Mouse (Mus musculus) myocyte (in vitro differentiated cells): Measurements from ENCODE around the gene Ppfia3. TPM values are rescaled to one million over a fixed set of nuclear protein-coding genes. Genes with fewer than 3 reads are reported as not detected.
"Not testable (repeated sequence)": the region's sequence is repeated elsewhere in the genome, so short reads cannot be mapped to it uniquely, and the experiment has no call there.

Experiments
- H3K27me3 ChIP-seq: one replicate; pipeline ENCODE4 v1.6.1; 2011; ENCODE audit not compliant: control insufficient read depth, insufficient read depth, insufficient read length
- H3K36me3 ChIP-seq: one replicate; pipeline ENCODE4 v1.6.1; 2011; ENCODE audit not compliant: control insufficient read depth, insufficient read depth
- H3K4me2 ChIP-seq: one replicate; pipeline ENCODE4 v1.6.1; 2011; ENCODE audit warnings: low read depth, control low read depth
- H3K4me3 ChIP-seq: one replicate; pipeline ENCODE4 v1.5.1; 2011; ENCODE audit warnings: mild to moderate bottlenecking, control low read depth, moderate library complexity
- H3K79me2 ChIP-seq: one replicate; pipeline ENCODE4 v1.6.1; 2011; ENCODE audit not compliant: control insufficient read depth, insufficient read depth
- H3ac ChIP-seq: one replicate; pipeline ENCODE4 v1.6.1; 2011; ENCODE audit not compliant: control insufficient read depth, insufficient read length
- CEBPB ChIP-seq: IDR thresholded peaks from 2 replicates; pipeline ENCODE4 v1.6.1; 2011; ENCODE audit warnings: mild to moderate bottlenecking, moderate library complexity; ENCODE audit not compliant: poor library complexity, insufficient read depth, severe bottlenecking
- E2F4 ChIP-seq: IDR thresholded peaks from one replicate; pipeline ENCODE4 v1.6.1; 2011; ENCODE audit warnings: mild to moderate bottlenecking, control low read depth, moderate library complexity; ENCODE audit not compliant: insufficient read depth
- MAX ChIP-seq: IDR thresholded peaks from one replicate; pipeline ENCODE4 v1.6.1; 2011; ENCODE audit warnings: low read depth, mild to moderate bottlenecking, control low read depth
- MYOD1 ChIP-seq, 3 experiments: IDR thresholded peaks; one replicate each; pipeline ENCODE4 v1.6.1; 2011; ENCODE audit warnings: control low read depth in 2 of 3, low read depth in 2 of 3, mild to moderate bottlenecking in 2 of 3, moderate library complexity in 1 of 3; ENCODE audit not compliant: insufficient read length in 2 of 3, control insufficient read depth in 1 of 3
- MYOG ChIP-seq, 3 experiments: IDR thresholded peaks; one replicate each; pipeline ENCODE4 v1.6.1; 2011; ENCODE audit warnings: control low read depth in 2 of 3, low read depth in 2 of 3, mild to moderate bottlenecking in 2 of 3; ENCODE audit not compliant: insufficient read length in 2 of 3, control insufficient read depth in 1 of 3, insufficient read depth in 1 of 3
- POLR2A ChIP-seq: IDR thresholded peaks from one replicate; pipeline ENCODE4 v1.6.1; 2011; ENCODE audit warnings: low read depth, mild to moderate bottlenecking, control low read depth, moderate library complexity; ENCODE audit not compliant: insufficient read length
- POLR2AphosphoS2 ChIP-seq: IDR thresholded peaks from one replicate; pipeline ENCODE4 v1.6.1; 2011; ENCODE audit warnings: low read depth, control low read depth; ENCODE audit not compliant: insufficient read length
- REST ChIP-seq: IDR thresholded peaks from one replicate; pipeline ENCODE4 v1.6.1; 2011; ENCODE audit warnings: mild to moderate bottlenecking, control low read depth, moderate library complexity; ENCODE audit not compliant: insufficient read depth, insufficient read length
- SRF ChIP-seq: IDR thresholded peaks from one replicate; pipeline ENCODE4 v1.6.1; 2011; ENCODE audit warnings: low read depth; ENCODE audit not compliant: control insufficient read depth, insufficient read length
- TCF12 ChIP-seq: IDR thresholded peaks from one replicate; pipeline ENCODE4 v1.6.1; 2011; ENCODE audit warnings: mild to moderate bottlenecking, control low read depth; ENCODE audit not compliant: poor library complexity, insufficient read depth, severe bottlenecking
- TCF3 ChIP-seq: IDR thresholded peaks from one replicate; pipeline ENCODE4 v1.6.1; 2011; ENCODE audit warnings: low read depth, control low read depth; ENCODE audit not compliant: insufficient read length
- USF1 ChIP-seq: IDR thresholded peaks from one replicate; pipeline ENCODE4 v1.6.1; 2011; ENCODE audit warnings: low read depth, mild to moderate bottlenecking, control low read depth, moderate library complexity
- polyA plus RNA-seq: library from polyadenylated mRNA; unstranded; fragments of >200 nt; fragmentation: generic; extraction: Trizol; gene quantifications from one replicate; pipeline ENCODE4 v1.2.1, GENCODE M21; 2012; ENCODE audit warnings: missing spikeins

The Ppfia3 gene
- polyA plus RNA-seq, 1 experiment = 6.6 TPM

GRCm38 (mm10) chr7:45401521-45402085, 34.8 kb upstream of the Ppfia3 start:
- H3K36me3 ChIP-seq = no peaks in the 10 kb centered on the region
- H3K4me2 ChIP-seq = no peak overlapping the region
- H3ac ChIP-seq = no peak overlapping the region
- TF ChIP-seq REST (no peak), POLR2AphosphoS2 (no peak), MAX (no peak), USF1 (no peak), TCF3 (no peak), TCF12 (no peak), E2F4 (no peak), MYOG (IDR thresholded peaks at IDR 0.05; ENCODE audit: control insufficient read depth in 1 of 3, insufficient read depth in 1 of 3, insufficient read length in 2 of 3, low read depth in 2 of 3) (no peak), POLR2A (no peak), MYOD1 (IDR thresholded peaks at IDR 0.05; ENCODE audit: control insufficient read depth in 1 of 3, insufficient read length in 2 of 3, low read depth in 2 of 3) (no peak), SRF (no peak), CEBPB (no peak)
- H3K27me3 ChIP-seq = peaks cover 6% of the 10 kb centered on the region
- H3K4me3 ChIP-seq = no peak overlapping the region
- no peaks in the 10 kb centered on the region for H3K79me2 ChIP-seq

DNA sequence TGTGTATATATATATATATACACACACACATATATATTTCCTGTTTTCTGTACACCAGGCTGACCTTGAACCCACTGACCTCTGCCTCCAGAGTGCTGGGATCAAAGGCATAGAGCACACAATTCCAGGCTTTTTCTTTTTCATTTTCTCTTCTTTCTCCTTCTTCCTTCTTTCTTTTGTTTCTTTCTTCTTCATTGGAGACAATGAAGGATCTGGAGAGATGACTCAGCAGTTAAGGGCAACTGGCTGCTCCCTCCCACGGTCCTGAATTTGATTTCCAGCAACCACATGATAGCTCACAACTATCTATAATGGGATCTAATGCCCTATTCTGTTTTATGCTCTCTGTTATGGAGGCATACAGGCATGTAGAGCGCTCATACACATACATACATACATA, 30.0 kb upstream of the Ppfia3 start:
- Histone ChIP-seq H3ac (no peak overlapping the region), H3K4me2 (peak overlapping the region; percentile 77), H3K27me3 (no peaks in the 10 kb centered on the region), H3K4me3 (peak overlapping the region; percentile 98), H3K79me2 (peaks cover 34% of the 10 kb centered on the region), H3K36me3 (peaks cover 16% of the 10 kb centered on the region)
- TF ChIP-seq REST (no peak), USF1 (no peak), TCF12 (no peak), TCF3 (no peak), CEBPB (no peak), MAX (no peak)

DNA sequence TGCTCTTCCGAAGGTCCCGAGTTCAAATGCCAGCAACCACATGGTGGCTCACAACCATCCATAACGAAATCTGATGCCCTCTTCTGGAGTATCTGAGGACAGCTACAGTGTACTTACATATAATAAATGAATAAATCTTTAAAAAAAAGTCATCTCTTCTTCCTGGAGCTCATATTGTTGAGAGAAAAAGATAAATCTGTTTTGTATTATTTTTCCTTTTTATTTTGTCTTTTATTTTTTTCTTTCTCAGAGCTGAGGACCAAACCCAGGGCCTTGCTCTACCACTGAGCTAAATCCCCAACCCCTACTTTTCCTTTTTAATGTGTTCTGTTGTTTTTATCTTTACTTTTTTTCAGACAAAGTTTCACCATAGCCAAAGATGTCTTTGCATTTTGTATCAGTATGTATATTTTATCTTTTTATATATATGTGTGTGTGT, 29.5 kb upstream of the Ppfia3 start:
- not testable (repeated sequence) for H3K27me3 ChIP-seq, H3ac ChIP-seq
- Histone ChIP-seq H3K79me2 (peaks cover 39% of the 10 kb centered on the region), H3K4me2 (peak overlapping the region; percentile 77), H3K36me3 (peaks cover 19% of the 10 kb centered on the region), H3K4me3 (peak overlapping the region; percentile 98)

- Histone ChIP-seq H3K4me3 (peak within 1 kb of the TSS; percentile 98), H3K36me3 (peaks cover 23% of the 10 kb centered on the region), H3K4me2 (peak within 1 kb of the TSS; percentile 94), H3K79me2 (peaks cover 43% of the 10 kb centered on the region), H3K27me3 (no peaks in the 10 kb centered on the region), H3ac (peak within 1 kb of the TSS; percentile 26)
- TF ChIP-seq POLR2A = peak; percentile 87
- TF ChIP-seq TCF3 = no peak
- TF ChIP-seq MYOD1 (IDR thresholded peaks at IDR 0.05; ENCODE audit: control insufficient read depth in 1 of 3, insufficient read length in 2 of 3, low read depth in 2 of 3) = no peak
- TF ChIP-seq USF1 = no peak
- no peak for TF ChIP-seq TCF12
- TF ChIP-seq MYOG (IDR thresholded peaks at IDR 0.05; ENCODE audit: control insufficient read depth in 1 of 3, insufficient read depth in 1 of 3, insufficient read length in 2 of 3, low read depth in 2 of 3) = no peak
- TF ChIP-seq CEBPB = no peak
- TF ChIP-seq SRF = peak; percentile 77
- TF ChIP-seq POLR2AphosphoS2 = peak; percentile 96
- no peak for TF ChIP-seq E2F4
- peak; percentile 25 for TF ChIP-seq REST
- no peak for TF ChIP-seq MAX
Measured at GRCm38 (mm10) chr7:45395578-45396336, 28.9 kb upstream of the Ppfia3 start, which contains the start of gene Snrnp70. TSS of gene Snrnp70 (minus strand) at chr7:45395742.

GRCm38 (mm10) chr7:45395129-45395541, 28.3 kb upstream of the Ppfia3 start:
- TF ChIP-seq POLR2A (no peak), CEBPB (no peak), REST (no peak), E2F4 (no peak), POLR2AphosphoS2 (no peak), MYOG (IDR thresholded peaks at IDR 0.05; ENCODE audit: control insufficient read depth in 1 of 3, insufficient read depth in 1 of 3, insufficient read length in 2 of 3, low read depth in 2 of 3) (no peak), TCF12 (no peak), MAX (no peak), MYOD1 (IDR thresholded peaks at IDR 0.05; ENCODE audit: control insufficient read depth in 1 of 3, insufficient read length in 2 of 3, low read depth in 2 of 3) (no peak), USF1 (no peak)
- Histone ChIP-seq H3K79me2 (peaks cover 50% of the 10 kb centered on the region), H3ac (peak overlapping the region; percentile 26), H3K27me3 (no peaks in the 10 kb centered on the region), H3K36me3 (peaks cover 29% of the 10 kb centered on the region), H3K4me3 (peak overlapping the region; percentile 98), H3K4me2 (peak overlapping the region; percentile 94)
